Mouse (Mus musculus): ENCODE measurements around the gene Togaram2. TPM values are rescaled to one million over a fixed set of nuclear protein-coding genes. Genes with fewer than 3 reads are reported as not detected.
A peak's percentile ranks its signal among the peaks of the same experiment; 100 is the strongest.

Togaram2 gene
- polyA plus RNA-seq, 1 experiment from 2014 or later, result 1.5 TPM

GRCm38 (mm10) chr17:71705113-71705512 lies 32.1 kb downstream of the Togaram2 start:
- no peak overlapping the region for H3K4me3 ChIP-seq (ENCODE audit: low read depth, low read length)
- no peaks in the 10 kb centered on the region for H3K9me3 ChIP-seq (replicated peaks; ENCODE audit: control insufficient read depth, low read length, poor library complexity, severe bottlenecking)
- H3K27me3 ChIP-seq (ENCODE audit: control insufficient read depth, insufficient read depth, low read depth, low read length), result no peaks in the 10 kb centered on the region
- ATAC-seq, result no peak
- 74% methylated on average over 1 of the region's 1 CpGs for WGBS
- peaks cover 8% of the 10 kb centered on the region for H3K4me1 ChIP-seq (ENCODE audit: control insufficient read depth, insufficient read depth, low read length)
- H3K4me2 ChIP-seq (ENCODE audit: low read length), result no peak overlapping the region
- no peak overlapping the region for H3K27ac ChIP-seq (ENCODE audit: low read length)
- no peaks in the 10 kb centered on the region for H3K36me3 ChIP-seq (ENCODE audit: control insufficient read depth, insufficient read depth, low read length)
- H3K9ac ChIP-seq (ENCODE audit: low read depth, low read length), result no peak overlapping the region

- no peaks in the 10 kb centered on the region for H3K27me3 ChIP-seq (ENCODE audit: control insufficient read depth, insufficient read depth, low read depth, low read length)
- H3K4me2 ChIP-seq (ENCODE audit: low read length), result no peak overlapping the region
- H3K27ac ChIP-seq (ENCODE audit: low read length), result no peak overlapping the region
- peaks cover 8% of the 10 kb centered on the region for H3K4me1 ChIP-seq (ENCODE audit: control insufficient read depth, insufficient read depth, low read length)
- H3K36me3 ChIP-seq (ENCODE audit: control insufficient read depth, insufficient read depth, low read length), result no peaks in the 10 kb centered on the region
- H3K4me3 ChIP-seq (ENCODE audit: low read depth, low read length), result no peak overlapping the region
- WGBS, result 86% methylated on average over 14 of the region's 14 CpGs
- no peaks in the 10 kb centered on the region for H3K9me3 ChIP-seq (replicated peaks; ENCODE audit: control insufficient read depth, low read length, poor library complexity, severe bottlenecking)
- ATAC-seq, result no peak
- no peak overlapping the region for H3K9ac ChIP-seq (ENCODE audit: low read depth, low read length)
These were observed 32.8 kb downstream of the Togaram2 start for GRCm38 (mm10) chr17:71705550-71706480.

- Histone ChIP-seq H3K9ac (ENCODE audit: low read depth, low read length) (no peak overlapping the region), H3K9me3 (replicated peaks; ENCODE audit: control insufficient read depth, low read length, poor library complexity, severe bottlenecking) (no peaks in the 10 kb centered on the region), H3K4me1 (ENCODE audit: control insufficient read depth, insufficient read depth, low read length) (peaks cover 8% of the 10 kb centered on the region), H3K4me3 (ENCODE audit: low read depth, low read length) (no peak overlapping the region), H3K27me3 (ENCODE audit: control insufficient read depth, insufficient read depth, low read depth, low read length) (no peaks in the 10 kb centered on the region), H3K4me2 (ENCODE audit: low read length) (no peak overlapping the region), H3K36me3 (ENCODE audit: control insufficient read depth, insufficient read depth, low read length) (no peaks in the 10 kb centered on the region), H3K27ac (ENCODE audit: low read length) (peak overlapping the region; percentile 33; the same call in 1 of the 2 replicates)
- ATAC-seq, result peak; percentile 80
- 36% methylated on average over 4 of the region's 4 CpGs for WGBS
These were observed 34.7 kb downstream of the Togaram2 start for GRCm38 (mm10) chr17:71707715-71708114.

- H3K9me3 ChIP-seq (replicated peaks; ENCODE audit: control insufficient read depth, low read length, poor library complexity, severe bottlenecking), result no peaks in the 10 kb centered on the region
- H3K4me2 ChIP-seq (ENCODE audit: low read length), result no peak overlapping the region
- no peaks in the 10 kb centered on the region for H3K36me3 ChIP-seq (ENCODE audit: control insufficient read depth, insufficient read depth, low read length)
- ATAC-seq, result no peak
- H3K9ac ChIP-seq (ENCODE audit: low read depth, low read length), result no peak overlapping the region
- H3K27me3 ChIP-seq (ENCODE audit: control insufficient read depth, insufficient read depth, low read depth, low read length), result no peaks in the 10 kb centered on the region
- H3K4me3 ChIP-seq (ENCODE audit: low read depth, low read length), result no peak overlapping the region
- H3K4me1 ChIP-seq (ENCODE audit: control insufficient read depth, insufficient read depth, low read length), result peaks cover 8% of the 10 kb centered on the region
- H3K27ac ChIP-seq (ENCODE audit: low read length), result no peak overlapping the region
- WGBS, result 82% methylated on average over 6 of the region's 6 CpGs
These were observed 39.2 kb downstream of the Togaram2 start for GRCm38 (mm10) chr17:71712279-71712678.

GRCm38 (mm10) chr17:71715034-71715433 lies 42.0 kb downstream of the Togaram2 start:
- Histone ChIP-seq H3K27ac (ENCODE audit: low read length) (no peak overlapping the region), H3K4me3 (ENCODE audit: low read depth, low read length) (no peak overlapping the region), H3K27me3 (ENCODE audit: control insufficient read depth, insufficient read depth, low read depth, low read length) (no peaks in the 10 kb centered on the region), H3K4me2 (ENCODE audit: low read length) (no peak overlapping the region), H3K4me1 (ENCODE audit: control insufficient read depth, insufficient read depth, low read length) (no peaks in the 10 kb centered on the region), H3K9ac (ENCODE audit: low read depth, low read length) (no peak overlapping the region), H3K36me3 (ENCODE audit: control insufficient read depth, insufficient read depth, low read length) (no peaks in the 10 kb centered on the region), H3K9me3 (replicated peaks; ENCODE audit: control insufficient read depth, low read length, poor library complexity, severe bottlenecking) (no peaks in the 10 kb centered on the region)
- WGBS, result 61% methylated on average over 3 of the region's 3 CpGs
- no peak for ATAC-seq

- H3K4me1 ChIP-seq (ENCODE audit: control insufficient read depth, insufficient read depth, low read length), result no peaks in the 10 kb centered on the region
- no peaks in the 10 kb centered on the region for H3K27me3 ChIP-seq (ENCODE audit: control insufficient read depth, insufficient read depth, low read depth, low read length)
- no peak overlapping the region for H3K4me3 ChIP-seq (ENCODE audit: low read depth, low read length)
- no peaks in the 10 kb centered on the region for H3K9me3 ChIP-seq (replicated peaks; ENCODE audit: control insufficient read depth, low read length, poor library complexity, severe bottlenecking)
- no peak overlapping the region for H3K27ac ChIP-seq (ENCODE audit: low read length)
- no peak overlapping the region for H3K9ac ChIP-seq (ENCODE audit: low read depth, low read length)
- H3K36me3 ChIP-seq (ENCODE audit: control insufficient read depth, insufficient read depth, low read length), result no peaks in the 10 kb centered on the region
- WGBS, result 95% methylated on average over 8 of the region's 8 CpGs
- no peak overlapping the region for H3K4me2 ChIP-seq (ENCODE audit: low read length)
- no peak for ATAC-seq
These were observed 45.0 kb downstream of the Togaram2 start for GRCm38 (mm10) chr17:71717881-71718625.

- Histone ChIP-seq H3K4me3 (ENCODE audit: low read depth, low read length) (no peak overlapping the region), H3K36me3 (ENCODE audit: control insufficient read depth, insufficient read depth, low read length) (no peaks in the 10 kb centered on the region), H3K4me2 (ENCODE audit: low read length) (no peak overlapping the region), H3K9ac (ENCODE audit: low read depth, low read length) (no peak overlapping the region), H3K27ac (ENCODE audit: low read length) (no peak overlapping the region), H3K9me3 (replicated peaks; ENCODE audit: control insufficient read depth, low read length, poor library complexity, severe bottlenecking) (no peaks in the 10 kb centered on the region), H3K27me3 (ENCODE audit: control insufficient read depth, insufficient read depth, low read depth, low read length) (no peaks in the 10 kb centered on the region), H3K4me1 (ENCODE audit: control insufficient read depth, insufficient read depth, low read length) (no peaks in the 10 kb centered on the region)
- no peak for ATAC-seq
These were observed 47.4 kb downstream of the Togaram2 start for GRCm38 (mm10) chr17:71720434-71720833.

GRCm38 (mm10) chr17:71721019-71721418 lies 48.0 kb downstream of the Togaram2 start:
- no peaks in the 10 kb centered on the region for H3K36me3 ChIP-seq (ENCODE audit: control insufficient read depth, insufficient read depth, low read length)
- H3K27me3 ChIP-seq (ENCODE audit: control insufficient read depth, insufficient read depth, low read depth, low read length), result no peaks in the 10 kb centered on the region
- H3K4me3 ChIP-seq (ENCODE audit: low read depth, low read length), result no peak overlapping the region
- no peaks in the 10 kb centered on the region for H3K9me3 ChIP-seq (replicated peaks; ENCODE audit: control insufficient read depth, low read length, poor library complexity, severe bottlenecking)
- no peak overlapping the region for H3K4me2 ChIP-seq (ENCODE audit: low read length)
- no peaks in the 10 kb centered on the region for H3K4me1 ChIP-seq (ENCODE audit: control insufficient read depth, insufficient read depth, low read length)
- no peak overlapping the region for H3K9ac ChIP-seq (ENCODE audit: low read depth, low read length)
- ATAC-seq, result no peak
- WGBS, result 76% methylated on average over 3 of the region's 3 CpGs
- no peak overlapping the region for H3K27ac ChIP-seq (ENCODE audit: low read length)

- ATAC-seq, result no peak
- Histone ChIP-seq H3K9ac (ENCODE audit: low read depth, low read length) (no peak overlapping the region), H3K4me1 (ENCODE audit: control insufficient read depth, insufficient read depth, low read length) (no peaks in the 10 kb centered on the region), H3K4me3 (ENCODE audit: low read depth, low read length) (no peak overlapping the region), H3K4me2 (ENCODE audit: low read length) (no peak overlapping the region), H3K9me3 (replicated peaks; ENCODE audit: control insufficient read depth, low read length, poor library complexity, severe bottlenecking) (no peaks in the 10 kb centered on the region), H3K27me3 (ENCODE audit: control insufficient read depth, insufficient read depth, low read depth, low read length) (no peaks in the 10 kb centered on the region), H3K27ac (ENCODE audit: low read length) (no peak overlapping the region), H3K36me3 (ENCODE audit: control insufficient read depth, insufficient read depth, low read length) (no peaks in the 10 kb centered on the region)
- WGBS, result 77% methylated on average over 2 of the region's 2 CpGs
These were observed 57.6 kb downstream of the Togaram2 start for GRCm38 (mm10) chr17:71730655-71731054.

Measured in midbrain, embryonic 16.5 days (tissue).